Comparison of ENCODE assay signal across 11 mouse cellular contexts in the genomic region with DNA sequence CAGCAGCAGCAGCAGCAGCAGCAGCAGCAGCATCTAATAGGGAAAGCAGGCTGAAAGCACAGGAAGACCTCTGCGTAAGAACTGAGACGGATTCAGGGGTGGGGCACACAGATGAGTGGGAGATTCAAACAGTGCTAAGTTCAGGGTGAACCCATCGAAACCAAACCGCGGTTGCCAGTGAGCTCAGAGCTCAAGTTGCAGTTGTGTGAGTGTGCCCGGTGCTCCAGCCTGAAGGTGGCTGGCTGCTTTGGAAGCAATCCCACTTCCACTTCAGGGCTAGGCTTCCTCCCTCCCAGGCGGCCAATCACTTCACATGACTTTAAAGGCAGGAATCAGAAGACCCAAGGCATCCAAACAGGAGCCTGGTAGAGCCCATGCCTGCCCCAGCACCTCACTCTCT. TPM values are rescaled to one million over a fixed set of nuclear protein-coding genes. Genes with fewer than 3 reads are reported as not detected.
A peak's percentile ranks its signal among the peaks of the same experiment; 100 is the strongest.
DNase-seq lines count a peak whose midpoint lies in the region; ATAC-seq lines count a peak whose summit lies in the region.
"Had no signal": no experiment of that assay in that cellular context is flagged by ENCODE, and none has a peak within 500 bp of the region (broad histone marks: within the 10 kb centered on the region; RNA-seq: fewer than 3 reads in every experiment).

No protein-coding gene starts in this region.

- no peak overlapping the region for H3K4me2 ChIP-seq in hindbrain, embryonic 13.5 days
- no peak overlapping the region for H3K4me2 ChIP-seq in hindbrain, embryonic 11.5 days (replicated peaks; ENCODE audit: low read depth, low read length)
- H3K4me2 ChIP-seq: liver, embryonic 15.5 days had no signal

- H3K27me3 ChIP-seq in hindbrain, embryonic 13.5 days = peaks cover 8% of the 10 kb centered on the region; the same call in 1 of the 2 replicates
- no peaks in the 10 kb centered on the region for H3K27me3 ChIP-seq in hindbrain, embryonic 11.5 days (ENCODE audit: control insufficient read depth, insufficient read depth, low read length)
- H3K27me3 ChIP-seq: liver, embryonic 15.5 days had no signal

- ATAC-seq in hindbrain, embryonic 13.5 days (ENCODE audit: low FRiP score) = no peak
- no peak for ATAC-seq in hindbrain, embryonic 11.5 days (ENCODE audit: low FRiP score)
- no peak for ATAC-seq in megakaryocyte, adult 5-6 weeks (ENCODE audit: poor library complexity, severe bottlenecking)
- ATAC-seq: inflammation-experienced regulatory T-cells, adult 6 months had no signal

- no peak overlapping the region for H3K4me3 ChIP-seq in hindbrain, embryonic 13.5 days
- H3K4me3 ChIP-seq in hindbrain, embryonic 11.5 days (ENCODE audit: low read depth, low read length) = no peak overlapping the region
- H3K4me3 ChIP-seq: layer of hippocampus, adult 2 months; liver, embryonic 15.5 days had no signal

- no peaks in the 10 kb centered on the region for H3K36me3 ChIP-seq in hindbrain, embryonic 13.5 days
- H3K36me3 ChIP-seq in hindbrain, embryonic 11.5 days (ENCODE audit: control insufficient read depth, insufficient read depth, low read length) = no peaks in the 10 kb centered on the region
- H3K36me3 ChIP-seq: liver, embryonic 15.5 days had no signal

- no peak for DNase-seq in hindbrain, embryonic 11.5 days (ENCODE audit: low spot score)
- DNase-seq in CD4-positive, CD25-positive, alpha-beta regulatory T cell, adult 2 months (ENCODE audit: low read depth, low spot score) = peak; percentile 44
- peak; percentile 34 for DNase-seq in gastrocnemius, postnatal 14 days
- DNase-seq in lung, postnatal 25 days (ENCODE audit: low spot score) = peak; percentile 49
- DNase-seq in ovary, postnatal 10 days (ENCODE audit: low spot score) = no peak
- DNase-seq: thymus, adult 2 months had no signal

- 28% methylated on average over 7 of the region's 7 CpGs for WGBS in hindbrain, embryonic 13.5 days
- WGBS in hindbrain, embryonic 11.5 days = 21% methylated on average over 7 of the region's 7 CpGs

- intact Hi-C loops in gastrocnemius, postnatal 14 days (cut with DNase I; ENCODE audit: low total_unique reads) = no loop called here

- H3K27ac ChIP-seq in hindbrain, embryonic 13.5 days = peak overlapping the region; percentile 40; the same call in 1 of the 2 replicates
- H3K27ac ChIP-seq in hindbrain, embryonic 11.5 days (ENCODE audit: low read depth, low read length) = no peak overlapping the region
- H3K27ac ChIP-seq: layer of hippocampus, adult 2 months; liver, embryonic 15.5 days had no signal

- no peaks in the 10 kb centered on the region for H3K9me3 ChIP-seq in hindbrain, embryonic 13.5 days
- no peaks in the 10 kb centered on the region for H3K9me3 ChIP-seq in hindbrain, embryonic 11.5 days (ENCODE audit: control insufficient read depth, low read length)
- H3K9me3 ChIP-seq: liver, embryonic 15.5 days had no signal

- H3K9ac ChIP-seq in hindbrain, embryonic 13.5 days = no peak overlapping the region
- no peak overlapping the region for H3K9ac ChIP-seq in hindbrain, embryonic 11.5 days (ENCODE audit: low read depth, low read length)
- H3K9ac ChIP-seq: liver, embryonic 15.5 days had no signal

- H3K4me1 ChIP-seq in hindbrain, embryonic 13.5 days (replicated peaks) = peaks cover 11% of the 10 kb centered on the region
- H3K4me1 ChIP-seq in hindbrain, embryonic 11.5 days (replicated peaks; ENCODE audit: control insufficient read depth, insufficient read depth, low read length) = no peaks in the 10 kb centered on the region

RNA-seq across cellular contexts. Expression of gene Bcor, which starts 44.0 kb away (rescaled TPM):
- 17.8 and 18.1 TPM in 2 replicates for polyA plus RNA-seq in hindbrain, embryonic 13.5 days (2015; fragmentation: Nextera tagmentation; extraction: Ambion mirVana)
- 23.1 and 24.6 TPM in 2 replicates for polyA plus RNA-seq in hindbrain, embryonic 11.5 days (2014; fragmentation: Nextera tagmentation; extraction: Ambion mirVana)
- 10 to 100 TPM; 14.7 to 20.1 TPM for total RNA-seq in gastrocnemius, postnatal 14 days (2021)
- 27.3 and 27.7 TPM in 2 replicates for total RNA-seq in megakaryocyte, adult 5-6 weeks (2015)
- total RNA-seq in megakaryocyte, adult 5-6 weeks (2017) = 24.7 and 27.9 TPM in 2 replicates

Comparison
In these comparisons a context has a peak if more than half of its experiments do, and no peak if none do; other contexts are left out.
1. DNase-seq: peak in CD4-positive, CD25-positive, alpha-beta regulatory T cell, adult 2 months (single experiment), gastrocnemius, postnatal 14 days (single experiment) and lung, postnatal 25 days (single experiment); none in hindbrain, embryonic 11.5 days (single experiment) and ovary, postnatal 10 days (single experiment).